Mouse (Mus musculus) adrenal gland, adult 2 months (tissue): ENCODE results near the gene Gm28230. TPM values are rescaled to one million over a fixed set of nuclear protein-coding genes. Genes with fewer than 3 reads are reported as not detected.

Source experiments
- DNase-seq: peaks from one replicate; pipeline ENCODE4 v3.0.0; 2021
- polyA plus RNA-seq: library from polyadenylated mRNA; depleted of rRNA; stranded (reverse); fragments of >200 nt; gene quantifications from 2 replicates; pipeline ENCODE4 v1.2.3, GENCODE M21; 2012
- total RNA-seq, 2 experiments: library from RNA; stranded (reverse); gene quantifications; 2 replicates each; pipeline ENCODE4 v1.2.3; 2021

The Gm28230 gene
- total and polyA plus RNA-seq, 3 experiments, result 1.3 to 2.5 (median 1.3) TPM

GRCm38 (mm10) chr2:74691022-74691951 is 35.2 kb upstream of the Gm28230 start, which contains the start of gene Hoxd10:
Gene Hoxd10, plus strand, starts transcription at chr2:74691924.
- peak; percentile 84 for DNase-seq

GRCm38 (mm10) chr2:74691995-74692807 is 34.3 kb upstream of the Gm28230 start:
- no peak for DNase-seq

GRCm38 (mm10) chr2:74692808-74693431 is 33.6 kb upstream of the Gm28230 start:
- DNase-seq, result no peak

DNA sequence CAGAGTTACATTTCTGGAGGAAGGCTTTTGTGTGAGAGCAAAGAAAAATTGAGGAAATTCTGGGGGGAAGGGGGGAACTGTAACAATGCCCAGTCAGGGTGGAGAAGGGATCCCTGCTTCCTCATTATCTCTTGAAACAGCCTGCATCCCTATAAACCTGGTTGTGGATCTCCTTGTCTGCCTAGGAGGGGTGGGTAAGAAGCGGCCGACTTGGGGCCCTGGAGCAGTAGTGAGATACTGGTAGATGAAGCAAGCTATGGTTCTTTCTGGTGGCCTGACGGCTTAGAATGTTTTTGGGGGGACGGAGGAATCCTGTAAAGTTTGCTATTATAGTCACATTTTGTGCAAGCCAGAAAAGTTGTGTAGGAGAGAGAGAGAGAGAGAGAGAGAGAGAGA is 33.1 kb upstream of the Gm28230 start:
- no peak for DNase-seq

GRCm38 (mm10) chr2:74694066-74694465 is 32.5 kb upstream of the Gm28230 start:
- no peak for DNase-seq

DNA sequence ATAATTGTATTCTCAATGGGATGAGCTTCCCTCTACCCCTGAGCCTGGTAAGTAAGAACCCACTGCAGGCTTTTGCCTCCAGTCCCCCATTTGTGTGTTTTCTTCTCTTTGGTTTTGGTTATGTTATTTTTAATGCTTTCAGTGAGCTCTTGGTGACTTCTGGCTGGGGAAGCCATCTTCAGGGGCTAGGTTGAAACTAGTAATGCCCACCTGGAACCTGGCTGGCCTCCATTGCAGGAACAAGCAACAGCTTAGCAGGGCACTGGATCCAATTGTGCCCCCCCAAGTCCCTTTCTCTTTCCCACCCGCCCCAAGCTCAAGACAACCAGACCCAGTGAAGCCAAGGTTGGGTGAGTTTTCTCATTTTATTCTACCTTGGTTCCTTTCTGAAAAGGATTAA is 31.1 kb upstream of the Gm28230 start:
- DNase-seq, result no peak

- no peak for DNase-seq
Observed at GRCm38 (mm10) chr2:74695813-74696430, 30.6 kb upstream of the Gm28230 start.

GRCm38 (mm10) chr2:74696442-74697335 is 29.8 kb upstream of the Gm28230 start:
- no peak for DNase-seq

DNA sequence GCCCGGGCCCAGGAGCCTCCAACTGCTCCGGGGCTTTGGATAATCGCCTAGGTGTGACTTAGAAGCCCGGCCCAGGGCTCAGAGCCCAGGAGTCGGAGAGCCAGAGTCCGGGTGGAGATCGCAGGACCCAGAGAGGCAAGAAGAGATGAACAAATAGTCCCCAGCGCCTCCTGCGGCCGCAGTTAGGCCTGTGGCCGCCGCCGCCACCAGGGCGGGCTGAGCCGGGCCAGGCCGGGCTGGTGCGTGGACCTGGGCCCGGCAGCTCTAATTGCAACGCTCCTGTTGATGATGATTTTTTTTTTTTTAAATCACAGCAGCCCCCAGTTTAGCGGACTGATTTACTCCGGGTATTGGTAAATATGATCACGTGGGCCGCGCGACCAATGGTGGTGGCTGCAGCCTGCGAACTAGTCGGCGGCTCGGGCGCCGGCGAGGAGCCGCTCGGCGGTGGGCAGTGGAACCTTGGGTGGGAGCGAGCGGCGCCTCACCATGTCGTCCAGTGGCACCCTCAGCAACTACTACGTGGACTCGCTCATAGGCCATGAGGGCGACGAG is 28.9 kb upstream of the Gm28230 start, which contains the start of gene Hoxd9:
Hoxd9 (plus strand) TSS at position 161 of the 555 bp plus-strand sequence.
- DNase-seq, result peak; percentile 88

DNA sequence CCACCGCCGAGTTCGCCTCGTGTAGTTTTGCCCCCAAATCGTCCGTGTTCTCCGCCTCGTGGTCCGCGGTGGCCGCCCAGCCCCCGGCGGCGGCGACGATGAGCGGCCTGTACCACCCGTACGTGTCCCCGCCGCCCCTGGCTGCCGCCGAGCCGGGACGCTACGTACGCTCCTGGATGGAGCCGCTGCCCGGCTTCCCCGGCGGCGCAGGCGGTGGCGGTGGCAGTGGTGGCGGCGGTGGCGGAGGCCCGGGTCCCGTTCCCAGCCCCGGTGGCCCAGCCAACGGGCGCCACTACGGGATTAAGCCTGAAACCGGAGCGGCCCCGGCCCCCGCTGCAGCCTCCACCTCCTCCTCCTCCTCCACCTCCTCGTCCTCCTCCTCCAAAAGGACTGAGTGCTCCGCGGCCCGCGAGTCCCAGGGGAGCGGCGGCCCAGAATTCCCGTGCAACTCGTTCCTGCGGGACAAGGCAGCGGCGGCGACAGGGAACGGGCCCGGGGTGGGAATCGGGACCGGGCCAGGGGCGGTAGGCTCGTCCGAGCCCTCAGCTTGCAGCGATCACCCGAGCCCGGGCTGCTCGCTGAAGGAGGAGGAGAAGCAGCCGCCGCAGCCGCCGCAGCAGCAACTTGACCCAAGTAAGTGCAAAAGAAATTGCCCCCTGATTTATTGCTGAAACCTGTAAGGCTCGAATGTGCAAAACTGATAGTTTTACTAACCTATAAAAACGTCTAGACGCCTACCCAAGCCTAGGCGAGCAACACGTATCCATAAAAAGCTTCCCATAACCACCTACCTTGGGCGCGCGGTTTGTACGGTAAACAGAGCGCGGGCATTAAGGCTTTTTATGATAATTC is 28.1 kb upstream of the Gm28230 start:
- DNase-seq, result peak; percentile 78

DNA sequence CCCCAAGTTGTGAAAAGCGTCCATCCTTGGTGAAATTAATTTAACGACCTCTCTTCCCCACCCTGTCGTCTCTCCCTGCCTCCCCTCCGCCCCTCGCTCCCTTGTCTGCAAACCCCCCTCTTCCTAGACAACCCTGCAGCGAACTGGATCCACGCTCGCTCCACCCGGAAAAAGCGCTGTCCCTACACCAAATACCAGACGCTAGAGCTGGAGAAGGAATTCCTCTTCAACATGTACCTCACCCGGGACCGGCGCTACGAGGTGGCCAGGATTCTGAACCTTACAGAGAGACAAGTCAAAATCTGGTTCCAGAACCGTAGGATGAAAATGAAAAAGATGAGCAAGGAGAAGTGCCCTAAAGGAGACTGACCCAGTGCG is 27.5 kb upstream of the Gm28230 start:
- DNase-seq, result peak; percentile 52

DNA sequence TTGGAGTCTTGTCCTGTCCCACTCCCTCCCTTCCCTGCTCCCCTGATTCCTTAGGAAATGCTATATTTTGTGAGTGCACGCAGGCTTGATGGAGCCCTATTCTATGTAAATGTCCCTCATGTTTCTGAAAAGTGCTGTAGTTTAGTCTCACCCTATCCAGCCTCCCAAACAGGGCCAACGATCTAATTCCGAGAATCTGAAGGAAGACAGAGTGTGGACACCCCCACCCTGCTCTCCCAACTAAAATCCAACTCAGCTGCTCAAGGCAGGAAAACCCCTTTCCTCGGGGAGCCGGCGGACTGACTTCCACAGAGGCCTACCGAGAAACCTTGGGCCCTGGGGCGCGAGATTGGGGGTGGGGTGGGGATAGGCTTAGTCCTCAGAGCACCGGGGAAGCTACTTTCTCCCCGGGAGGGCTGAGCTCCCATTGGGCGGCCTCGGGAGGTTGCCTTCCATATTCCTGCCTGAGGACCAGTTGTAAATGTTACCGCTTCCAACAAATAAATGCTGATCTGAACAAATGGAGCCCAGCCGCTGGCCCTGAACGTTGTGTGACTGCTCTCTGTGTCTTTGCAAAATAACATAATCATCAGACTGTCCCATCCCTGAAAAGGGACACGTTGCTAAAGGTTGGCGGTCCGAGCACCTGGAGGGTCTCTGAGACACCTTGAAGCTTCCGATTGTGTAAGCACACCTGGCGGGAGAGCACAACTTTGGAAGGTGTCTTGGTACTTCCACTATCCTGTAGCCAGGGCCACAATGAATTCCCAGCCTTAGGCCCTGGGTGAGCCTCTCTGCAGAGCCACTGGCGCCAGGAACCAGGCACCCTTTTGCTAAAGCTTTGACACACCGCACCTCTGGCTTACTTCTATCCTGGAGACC is 26.6 kb upstream of the Gm28230 start:
- DNase-seq, result no peak

DNA sequence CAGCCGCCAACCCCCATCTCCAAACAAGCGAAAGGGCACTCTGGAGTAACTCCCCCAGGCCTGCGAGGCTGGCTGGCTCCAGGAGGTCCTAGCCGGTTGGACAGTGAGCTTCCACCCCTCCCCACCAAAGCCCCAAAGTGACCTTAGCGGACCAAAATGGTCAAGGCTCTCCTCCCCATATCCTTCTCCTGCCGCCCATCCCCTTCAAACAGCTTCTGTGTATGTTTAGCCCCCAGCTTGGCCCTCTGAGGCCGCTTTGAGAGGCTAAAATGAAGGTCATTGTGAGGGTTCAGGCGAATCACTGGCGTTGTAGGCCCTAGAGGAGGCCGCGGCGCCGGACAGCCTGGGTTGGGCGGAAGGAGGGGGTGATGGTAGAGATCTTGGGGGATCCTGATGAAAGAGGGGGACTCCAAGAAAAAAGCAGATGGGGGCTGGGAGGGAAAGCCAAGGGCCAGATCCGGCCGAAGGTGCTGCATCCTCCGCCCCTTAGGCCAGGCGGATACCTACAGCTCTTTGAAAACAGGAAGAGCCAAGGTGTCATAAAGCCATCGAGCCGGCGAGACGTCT is 25.9 kb upstream of the Gm28230 start:
- no peak for DNase-seq

GRCm38 (mm10) chr2:74701949-74702819 is 24.3 kb upstream of the Gm28230 start:
- peak; percentile 72 for DNase-seq

- no peak for DNase-seq
Observed at GRCm38 (mm10) chr2:74702820-74703219, 23.7 kb upstream of the Gm28230 start.

- DNase-seq, result no peak
Observed at GRCm38 (mm10) chr2:74703317-74703716, 23.2 kb upstream of the Gm28230 start.
